Mouse (Mus musculus) regulatory T cell (primary cell): Measurements from ENCODE around the gene Gm20826.
"Not testable (repeated sequence)": the region's sequence is repeated elsewhere in the genome, so short reads cannot be mapped to it uniquely, and the experiment has no call there.

ENCODE experiments used
- in situ Hi-C: fragments of 300-600 bp; cut with MboI, MseI; formaldehyde crosslinking; loops from one replicate; pipeline ENCODE4 v1.15.1; 2025; ENCODE audit warnings: high pct_unique_total_duplicates

The Gm20826 gene

GRCm38 (mm10) chrY:7638389-7638788, at the start of gene Gm20826:
Gene Gm20826 (minus strand): TSS chrY:7638489.
- in situ Hi-C loops, result not testable (repeated sequence)
